Mouse (Mus musculus) liver, embryonic 11.5 days (tissue): ENCODE measurements around the gene Mgarp. TPM values are rescaled to one million over a fixed set of nuclear protein-coding genes. Genes with fewer than 3 reads are reported as not detected.

Experiments used
- ATAC-seq: fragments of 200-750 bp; cut with Nextera tagmentation; replicated peaks from 2 replicates; pipeline ENCODE4 v1.8.0; 2017; ENCODE audit warnings: moderate number of reproducible peaks, mild to moderate bottlenecking, moderate TSS enrichment, moderate library complexity; ENCODE audit not compliant: low FRiP score
- DNase-seq: peaks from one replicate; pipeline ENCODE4 v3.0.0-alpha.2; 2017; ENCODE audit warnings: low spot score
- H3K27ac ChIP-seq: fragments of 300-500 bp; sonication (generic); 2 replicates; pipeline ENCODE4 v1.5.1; 2014; ENCODE audit warnings: mild to moderate bottlenecking, low read depth, low read length, control low read depth
- H3K27me3 ChIP-seq: fragments of 300-500 bp; sonication (generic); replicated peaks from 2 replicates; pipeline ENCODE4 v1.6.1; 2014; ENCODE audit warnings: low read length, mixed read lengths; ENCODE audit not compliant: control insufficient read depth, insufficient read depth
- H3K36me3 ChIP-seq: fragments of 300-500 bp; sonication (generic); 2 replicates; pipeline ENCODE4 v1.6.1; 2014; ENCODE audit warnings: mild to moderate bottlenecking, low read length, moderate library complexity, mixed read lengths; ENCODE audit not compliant: control insufficient read depth, insufficient read depth
- H3K4me1 ChIP-seq: fragments of 300-500 bp; sonication (generic); replicated peaks from 2 replicates; pipeline ENCODE4 v1.6.1; 2014; ENCODE audit warnings: low read length, mixed read lengths; ENCODE audit not compliant: control insufficient read depth, insufficient read depth
- H3K4me2 ChIP-seq: fragments of 300-500 bp; sonication (generic); 2 replicates; pipeline ENCODE4 v1.6.1; 2014; ENCODE audit warnings: mild to moderate bottlenecking, control low read depth, moderate library complexity
- H3K4me3 ChIP-seq: fragments of 300-500 bp; sonication (generic); 2 replicates; pipeline ENCODE4 v1.5.1; 2014; ENCODE audit warnings: low read depth, low read length, control low read depth
- H3K9ac ChIP-seq: fragments of 300-500 bp; sonication (generic); 2 replicates; pipeline ENCODE4 v1.6.1; 2014; ENCODE audit warnings: low read depth, low read length, control low read depth
- H3K9me3 ChIP-seq: fragments of 300-500 bp; sonication (generic); 2 replicates; pipeline ENCODE4 v1.6.1; 2016; ENCODE audit warnings: low read length, inconsistent platforms, mixed read lengths; ENCODE audit not compliant: control insufficient read depth
- WGBS: fragments of 180-500 bp; shearing (Covaris S2); extraction: QIAGEN DNeasy Blood & Tissue Kit; methylation state at CpG from one replicate; pipeline ENCODE4 v1.1.7; 2014; 5-methylcytosine and 5-hydroxymethylcytosine counted together
- polyA plus RNA-seq: library from polyadenylated mRNA; unstranded; fragments of >200 nt; fragmentation: Nextera tagmentation; extraction: Ambion mirVana; gene quantifications from 2 replicates; pipeline ENCODE4 v1.2.1, GENCODE M21; 2014

The Mgarp gene
- polyA plus RNA-seq, 1 experiment from 2014 or later: 5.2 TPM

- Histone ChIP-seq H3K9ac (no peak overlapping the region), H3K36me3 (no peaks in the 10 kb centered on the region), H3K4me3 (no peak overlapping the region), H3K9me3 (no peaks in the 10 kb centered on the region), H3K4me2 (no peak overlapping the region), H3K27me3 (no peaks in the 10 kb centered on the region), H3K27ac (no peak overlapping the region), H3K4me1 (peaks cover 10% of the 10 kb centered on the region)
- DNase-seq (no peak), ATAC-seq (no peak)
- WGBS: 94% methylated on average over 4 of the region's 4 CpGs
These were observed 53.3 kb downstream of the Mgarp start for GRCm38 (mm10) chr3:51343260-51343659.

GRCm38 (mm10) chr3:51342152-51342551 lies 54.4 kb downstream of the Mgarp start:
- Histone ChIP-seq H3K27ac (peak overlapping the region; percentile 99), H3K27me3 (no peaks in the 10 kb centered on the region), H3K4me1 (peaks cover 8% of the 10 kb centered on the region), H3K4me2 (peak overlapping the region; percentile 97), H3K4me3 (peak overlapping the region; percentile 98), H3K36me3 (no peaks in the 10 kb centered on the region), H3K9me3 (no peaks in the 10 kb centered on the region), H3K9ac (peak overlapping the region; percentile 99)
- no peak for ATAC-seq
- peak; percentile 40 for DNase-seq
- 10% methylated on average over 9 of the region's 9 CpGs for WGBS

- no peaks in the 10 kb centered on the region for H3K36me3 ChIP-seq
- H3K4me3 ChIP-seq: peak overlapping the region; percentile 98
- peaks cover 12% of the 10 kb centered on the region for H3K4me1 ChIP-seq
- ATAC-seq (peak; percentile 79), DNase-seq (peak; percentile 89)
- no peaks in the 10 kb centered on the region for H3K27me3 ChIP-seq
- peak overlapping the region; percentile 99 for H3K27ac ChIP-seq
- no peaks in the 10 kb centered on the region for H3K9me3 ChIP-seq
- peak overlapping the region; percentile 97 for H3K4me2 ChIP-seq
- H3K9ac ChIP-seq: peak overlapping the region; percentile 99
- under 1% methylated on average over 84 of the region's 86 CpGs for WGBS
These were observed 55.1 kb downstream of the Mgarp start for GRCm38 (mm10) chr3:51341268-51342081.

- DNase-seq (peak; percentile 95), ATAC-seq (peak; percentile 85)
- WGBS: under 1% methylated on average over 77 of the region's 87 CpGs
- Histone ChIP-seq H3K36me3 (no peaks in the 10 kb centered on the region), H3K4me2 (peak within 1 kb of the TSS; percentile 97), H3K9ac (peak within 1 kb of the TSS; percentile 99), H3K9me3 (no peaks in the 10 kb centered on the region), H3K27ac (peak within 1 kb of the TSS; percentile 99), H3K27me3 (no peaks in the 10 kb centered on the region), H3K4me1 (peaks cover 14% of the 10 kb centered on the region), H3K4me3 (peak within 1 kb of the TSS; percentile 98)
These were observed 55.8 kb downstream of the Mgarp start, which contains the start of gene Elf2 for GRCm38 (mm10) chr3:51340552-51341267. Gene Elf2 (minus strand): TSS chr3:51340663.

GRCm38 (mm10) chr3:51339734-51340551 lies 56.6 kb downstream of the Mgarp start:
- Histone ChIP-seq H3K27me3 (no peaks in the 10 kb centered on the region), H3K9me3 (no peaks in the 10 kb centered on the region), H3K4me1 (peaks cover 22% of the 10 kb centered on the region), H3K4me2 (peak overlapping the region; percentile 97), H3K4me3 (peak overlapping the region; percentile 98), H3K9ac (peak overlapping the region; percentile 99), H3K27ac (peak overlapping the region; percentile 99), H3K36me3 (no peaks in the 10 kb centered on the region)
- DNase-seq (peak; percentile 70), ATAC-seq (peak; percentile 28)
- WGBS: under 1% methylated on average over 109 of the region's 113 CpGs

GRCm38 (mm10) chr3:51339378-51339733 lies 57.2 kb downstream of the Mgarp start:
- Histone ChIP-seq H3K9me3 (no peaks in the 10 kb centered on the region), H3K27me3 (no peaks in the 10 kb centered on the region), H3K4me3 (peak overlapping the region; percentile 98), H3K9ac (peak overlapping the region; percentile 99), H3K4me2 (peak overlapping the region; percentile 97), H3K4me1 (peaks cover 28% of the 10 kb centered on the region), H3K27ac (peak overlapping the region; percentile 99), H3K36me3 (no peaks in the 10 kb centered on the region)
- DNase-seq: no peak
- WGBS: 2% methylated on average over 9 of the region's 9 CpGs
- ATAC-seq: no peak

Other genes starting within 250 kb of the Mgarp start
- 29.0 and 30.7 TPM in 2 replicates for gene Noct, start 172.3 kb downstream of the Mgarp start, polyA plus RNA-seq
- 36.5 and 37.9 TPM in 2 replicates for gene Elf2, start 56.1 kb downstream of the Mgarp start, polyA plus RNA-seq
- 692 and 701 TPM in 2 replicates for gene Ndufc1, start 12.2 kb upstream of the Mgarp start, polyA plus RNA-seq
- 48.4 and 50.6 TPM in 2 replicates for gene Naa15, start 18.4 kb upstream of the Mgarp start, polyA plus RNA-seq
- 9.4 and 10.1 TPM in 2 replicates for gene Rab33b, start 87.2 kb upstream of the Mgarp start, polyA plus RNA-seq
- 2.3 and 2.4 TPM in 2 replicates for gene Setd7, start 164.1 kb upstream of the Mgarp start, polyA plus RNA-seq